Mouse (Mus musculus) heart, embryonic 12.5 days (tissue): ENCODE data around the gene 0610009B22Rik. TPM values are rescaled to one million over a fixed set of nuclear protein-coding genes. Genes with fewer than 3 reads are reported as not detected.
"Not testable (repeated sequence)": the region's sequence is repeated elsewhere in the genome, so short reads cannot be mapped to it uniquely, and the experiment has no call there.

Source experiments
- ATAC-seq: fragments of 200-750 bp; cut with Nextera tagmentation; 2 replicates; pipeline ENCODE4 v1.8.0; 2017; ENCODE audit warnings: moderate TSS enrichment, moderate library complexity; ENCODE audit not compliant: insufficient number of reproducible peaks, low FRiP score
- H3K27ac ChIP-seq: fragments of 300-500 bp; sonication (generic); 2 replicates; pipeline ENCODE4 v1.5.1; 2016; ENCODE audit warnings: mild to moderate bottlenecking, moderate library complexity; ENCODE audit not compliant: poor library complexity, severe bottlenecking
- H3K27me3 ChIP-seq: fragments of 300-500 bp; sonication (generic); replicated peaks from 2 replicates; pipeline ENCODE4 v1.6.1; 2016; ENCODE audit warnings: mild to moderate bottlenecking, moderate library complexity
- H3K36me3 ChIP-seq: fragments of 300-500 bp; sonication (generic); 2 replicates; pipeline ENCODE4 v1.6.1; 2016; ENCODE audit warnings: mild to moderate bottlenecking, moderate library complexity
- H3K4me1 ChIP-seq: fragments of 300-500 bp; sonication (generic); replicated peaks from 2 replicates; pipeline ENCODE4 v1.6.1; 2016; ENCODE audit warnings: mild to moderate bottlenecking
- H3K4me2 ChIP-seq: fragments of 300-500 bp; sonication (generic); 2 replicates; pipeline ENCODE4 v1.6.1; 2016; ENCODE audit warnings: mild to moderate bottlenecking, moderate library complexity
- H3K4me3 ChIP-seq: fragments of 300-500 bp; sonication (generic); 2 replicates; pipeline ENCODE4 v1.5.1; 2016; ENCODE audit warnings: mild to moderate bottlenecking
- H3K9ac ChIP-seq: fragments of 300-500 bp; sonication (generic); 2 replicates; pipeline ENCODE4 v1.6.1; 2016; ENCODE audit warnings: mild to moderate bottlenecking, moderate library complexity
- H3K9me3 ChIP-seq: fragments of 300-500 bp; sonication (generic); replicated peaks from 2 replicates; pipeline ENCODE4 v1.6.1; 2016; ENCODE audit warnings: mild to moderate bottlenecking, moderate library complexity
- whole genome bisulfite sequencing: fragments of 180-500 bp; shearing (Covaris S2); methylation state at CpG from one replicate; pipeline ENCODE4 v1.1.7; 2016; 5-methylcytosine and 5-hydroxymethylcytosine counted together
- polyA plus RNA-seq: library from polyadenylated mRNA; unstranded; fragments of >200 nt; fragmentation: Nextera tagmentation; extraction: Ambion mirVana; gene quantifications from 2 replicates; pipeline ENCODE4 v1.2.1, GENCODE M21; 2016

0610009B22Rik gene
- 68.1 and 69.7 TPM in 2 replicates for polyA plus RNA-seq

GRCm38 (mm10) chr11:51688330-51689328 is at the start of gene 0610009B22Rik:
0610009B22Rik (minus strand) TSS chr11:51688874.
- H3K9ac ChIP-seq, result peak within 1 kb of the TSS; percentile 76
- H3K36me3 ChIP-seq, result peaks cover 22% of the 10 kb centered on the region
- no peaks in the 10 kb centered on the region for H3K27me3 ChIP-seq
- H3K27ac ChIP-seq, result peak within 1 kb of the TSS; percentile 99
- H3K9me3 ChIP-seq, result no peaks in the 10 kb centered on the region
- H3K4me3 ChIP-seq, result peak within 1 kb of the TSS; percentile 67
- peaks cover 5% of the 10 kb centered on the region for H3K4me1 ChIP-seq
- ATAC-seq, result peak; percentile 99
- peak within 1 kb of the TSS; percentile 75 for H3K4me2 ChIP-seq
- WGBS, result under 1% methylated on average over 60 of the region's 60 CpGs

GRCm38 (mm10) chr11:51734218-51734617 is 45.5 kb upstream of the 0610009B22Rik start:
- not testable (repeated sequence) for ATAC-seq
- 94% methylated on average over 13 of the region's 13 CpGs for WGBS

GRCm38 (mm10) chr11:51732883-51733282 is 44.2 kb upstream of the 0610009B22Rik start:
- Histone ChIP-seq H3K9me3 (no peaks in the 10 kb centered on the region), H3K27me3 (no peaks in the 10 kb centered on the region), H3K27ac (no peak overlapping the region), H3K4me2 (no peak overlapping the region), H3K36me3 (peaks cover 64% of the 10 kb centered on the region), H3K4me1 (no peaks in the 10 kb centered on the region), H3K4me3 (no peak overlapping the region), H3K9ac (no peak overlapping the region)
- WGBS, result 76% methylated on average over 1 of the region's 1 CpGs
- ATAC-seq, result no peak

More at GRCm38 (mm10) chr11:51734218-51734617, 45.5 kb upstream of the 0610009B22Rik start:
- H3K27ac ChIP-seq, H3K4me2 ChIP-seq, H3K27me3 ChIP-seq, H3K9ac ChIP-seq, H3K9me3 ChIP-seq, H3K4me1 ChIP-seq, H3K4me3 ChIP-seq: not testable (repeated sequence)
- peaks cover 61% of the 10 kb centered on the region for H3K36me3 ChIP-seq

GRCm38 (mm10) chr11:51721066-51721465 is 32.4 kb upstream of the 0610009B22Rik start:
- 88% methylated on average over 11 of the region's 11 CpGs for WGBS
- Histone ChIP-seq H3K36me3 (peaks cover 82% of the 10 kb centered on the region), H3K27ac (no peak overlapping the region), H3K9me3 (no peaks in the 10 kb centered on the region), H3K9ac (no peak overlapping the region), H3K4me3 (no peak overlapping the region), H3K4me1 (no peaks in the 10 kb centered on the region), H3K27me3 (no peaks in the 10 kb centered on the region), H3K4me2 (no peak overlapping the region)
- no peak for ATAC-seq

- no peak overlapping the region for H3K4me3 ChIP-seq
- no peak for ATAC-seq
- H3K27ac ChIP-seq, result no peak overlapping the region
- H3K36me3 ChIP-seq, result peaks cover 83% of the 10 kb centered on the region
- H3K9me3 ChIP-seq, result no peaks in the 10 kb centered on the region
- no peaks in the 10 kb centered on the region for H3K27me3 ChIP-seq
- no peak overlapping the region for H3K9ac ChIP-seq
- 71% methylated on average over 13 of the region's 13 CpGs for whole genome bisulfite sequencing
- H3K4me1 ChIP-seq, result no peaks in the 10 kb centered on the region
- H3K4me2 ChIP-seq, result no peak overlapping the region
These were observed 18.4 kb upstream of the 0610009B22Rik start for GRCm38 (mm10) chr11:51707080-51707479.

GRCm38 (mm10) chr11:51706451-51706850 is 17.8 kb upstream of the 0610009B22Rik start:
- Histone ChIP-seq H3K4me2 (no peak overlapping the region), H3K9me3 (no peaks in the 10 kb centered on the region)
- WGBS, result 92% methylated on average over 10 of the region's 10 CpGs

GRCm38 (mm10) chr11:51703379-51703998 is 14.8 kb upstream of the 0610009B22Rik start:
- H3K36me3 ChIP-seq, result peaks cover 89% of the 10 kb centered on the region

More at GRCm38 (mm10) chr11:51706451-51706850, 17.8 kb upstream of the 0610009B22Rik start:
- Histone ChIP-seq H3K27me3 (no peaks in the 10 kb centered on the region), H3K9ac (no peak overlapping the region), H3K4me1 (no peaks in the 10 kb centered on the region), H3K27ac (no peak overlapping the region), H3K36me3 (peaks cover 84% of the 10 kb centered on the region), H3K4me3 (no peak overlapping the region)
- ATAC-seq, result no peak

GRCm38 (mm10) chr11:51702831-51703230 is 14.2 kb upstream of the 0610009B22Rik start:
- 84% methylated on average over 3 of the region's 3 CpGs for WGBS

More at GRCm38 (mm10) chr11:51703379-51703998, 14.8 kb upstream of the 0610009B22Rik start:
- H3K4me2 ChIP-seq, result no peak overlapping the region
- no peak overlapping the region for H3K27ac ChIP-seq
- 73% methylated on average over 10 of the region's 10 CpGs for WGBS
- no peak for ATAC-seq
- no peaks in the 10 kb centered on the region for H3K4me1 ChIP-seq
- H3K4me3 ChIP-seq, result no peak overlapping the region
- no peaks in the 10 kb centered on the region for H3K9me3 ChIP-seq
- H3K27me3 ChIP-seq, result no peaks in the 10 kb centered on the region
- H3K9ac ChIP-seq, result no peak overlapping the region

GRCm38 (mm10) chr11:51694984-51695383 is 6.3 kb upstream of the 0610009B22Rik start:
- Histone ChIP-seq H3K27me3 (no peaks in the 10 kb centered on the region), H3K9ac (no peak overlapping the region), H3K4me2 (no peak overlapping the region), H3K36me3 (peaks cover 52% of the 10 kb centered on the region), H3K27ac (no peak overlapping the region), H3K9me3 (no peaks in the 10 kb centered on the region), H3K4me1 (no peaks in the 10 kb centered on the region), H3K4me3 (no peak overlapping the region)
- ATAC-seq, result no peak
- WGBS, result 89% methylated on average over 3 of the region's 3 CpGs

More at GRCm38 (mm10) chr11:51702831-51703230, 14.2 kb upstream of the 0610009B22Rik start:
- H3K36me3 ChIP-seq, result peaks cover 89% of the 10 kb centered on the region
- H3K27ac ChIP-seq, result no peak overlapping the region
- no peak overlapping the region for H3K9ac ChIP-seq
- no peak overlapping the region for H3K4me3 ChIP-seq
- H3K4me1 ChIP-seq, result no peaks in the 10 kb centered on the region
- no peak overlapping the region for H3K4me2 ChIP-seq
- no peak for ATAC-seq
- H3K27me3 ChIP-seq, result no peaks in the 10 kb centered on the region
- no peaks in the 10 kb centered on the region for H3K9me3 ChIP-seq

- H3K27ac ChIP-seq, H3K9ac ChIP-seq, H3K4me3 ChIP-seq, ATAC-seq, H3K4me1 ChIP-seq, H3K27me3 ChIP-seq, H3K9me3 ChIP-seq, H3K4me2 ChIP-seq: not testable (repeated sequence)
- WGBS, result 65% methylated on average over 2 of the region's 3 CpGs
- H3K36me3 ChIP-seq, result peaks cover 19% of the 10 kb centered on the region
These were observed 1.9 kb upstream of the 0610009B22Rik start for GRCm38 (mm10) chr11:51690597-51690996.

- H3K4me2 ChIP-seq, result peak overlapping the region; percentile 66
- no peak for ATAC-seq
- peaks cover 22% of the 10 kb centered on the region for H3K36me3 ChIP-seq
- no peaks in the 10 kb centered on the region for H3K27me3 ChIP-seq
- 0 out of 2 replicates have a peak overlapping the region, but pooled peaks have one; percentile 68 for H3K9ac ChIP-seq
- H3K9me3 ChIP-seq, result no peaks in the 10 kb centered on the region
- 23% methylated on average over 6 of the region's 6 CpGs for WGBS
- peak overlapping the region; percentile 99 for H3K27ac ChIP-seq
- peaks cover 5% of the 10 kb centered on the region for H3K4me1 ChIP-seq
- H3K4me3 ChIP-seq, result peak overlapping the region; percentile 67
These were observed 669 bp upstream of the 0610009B22Rik start for GRCm38 (mm10) chr11:51689343-51689742.
